Mouse (Mus musculus) embryonic facial prominence, embryonic 12.5 days (tissue): ENCODE data around the gene Srp9. TPM values are rescaled to one million over a fixed set of nuclear protein-coding genes. Genes with fewer than 3 reads are reported as not detected.

Experiments
- ATAC-seq: fragments of 200-750 bp; cut with Nextera tagmentation; 2 replicates; pipeline ENCODE4 v1.8.0; 2017; ENCODE audit not compliant: insufficient number of reproducible peaks, insufficient read depth, low FRiP score, low TSS enrichment
- H3K27ac ChIP-seq: fragments of 300-500 bp; sonication (generic); 2 replicates; pipeline ENCODE4 v1.5.1; 2016; ENCODE audit warnings: mild to moderate bottlenecking
- H3K27me3 ChIP-seq: fragments of 300-500 bp; sonication (generic); 2 replicates; pipeline ENCODE4 v1.6.1; 2016; ENCODE audit warnings: mild to moderate bottlenecking, moderate library complexity
- H3K36me3 ChIP-seq: fragments of 300-500 bp; sonication (generic); 2 replicates; pipeline ENCODE4 v1.6.1; 2016; ENCODE audit warnings: mild to moderate bottlenecking
- H3K4me1 ChIP-seq: fragments of 300-500 bp; sonication (generic); 2 replicates; pipeline ENCODE4 v1.6.1; 2016
- H3K4me2 ChIP-seq: fragments of 300-500 bp; sonication (generic); replicated peaks from 2 replicates; pipeline ENCODE4 v1.6.1; 2016; ENCODE audit warnings: mild to moderate bottlenecking, moderate library complexity
- H3K4me3 ChIP-seq: fragments of 300-500 bp; sonication (generic); 2 replicates; pipeline ENCODE4 v1.5.1; 2016; ENCODE audit warnings: mild to moderate bottlenecking
- H3K9ac ChIP-seq: fragments of 300-500 bp; sonication (generic); 2 replicates; pipeline ENCODE4 v1.6.1; 2016; ENCODE audit warnings: mild to moderate bottlenecking, moderate library complexity
- H3K9me3 ChIP-seq: fragments of 300-500 bp; sonication (generic); 2 replicates; pipeline ENCODE4 v1.6.1; 2016; ENCODE audit warnings: mild to moderate bottlenecking, moderate library complexity
- WGBS: fragments of 180-500 bp; shearing (Covaris S2); methylation state at CpG from one replicate; pipeline ENCODE4 v1.1.7; 2016; 5-methylcytosine and 5-hydroxymethylcytosine counted together
- polyA plus RNA-seq: library from polyadenylated mRNA; unstranded; fragments of >200 nt; fragmentation: Nextera tagmentation; extraction: Ambion mirVana; gene quantifications from 2 replicates; pipeline ENCODE4 v1.2.1, GENCODE M21; 2016

Srp9 gene
- polyA plus RNA-seq, 1 experiment from 2014 or later: 167 TPM

DNA sequence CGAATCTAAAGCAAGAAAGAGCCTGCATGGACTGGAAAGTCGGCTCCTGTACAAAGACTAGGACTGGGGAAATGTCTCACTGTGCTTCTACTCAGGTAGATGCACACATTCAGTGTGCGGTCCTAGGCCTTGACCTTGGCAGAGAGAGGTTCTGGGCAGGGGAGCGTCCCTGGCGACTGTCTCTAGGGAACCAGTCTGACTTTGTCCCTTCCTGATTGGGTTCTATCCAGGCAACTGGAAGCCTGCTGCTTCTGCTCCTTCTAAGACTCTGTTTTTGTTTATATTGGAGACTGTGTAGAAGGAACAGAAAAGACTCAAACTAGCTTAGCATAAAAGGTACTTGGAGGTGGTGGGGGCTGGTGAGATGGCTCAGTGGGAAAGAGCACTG, 32.1 kb upstream of the Srp9 start:
- Histone ChIP-seq H3K9ac (no peak overlapping the region), H3K4me1 (peaks cover 59% of the 10 kb centered on the region)
- WGBS: 68% methylated on average over 5 of the region's 5 CpGs

DNA sequence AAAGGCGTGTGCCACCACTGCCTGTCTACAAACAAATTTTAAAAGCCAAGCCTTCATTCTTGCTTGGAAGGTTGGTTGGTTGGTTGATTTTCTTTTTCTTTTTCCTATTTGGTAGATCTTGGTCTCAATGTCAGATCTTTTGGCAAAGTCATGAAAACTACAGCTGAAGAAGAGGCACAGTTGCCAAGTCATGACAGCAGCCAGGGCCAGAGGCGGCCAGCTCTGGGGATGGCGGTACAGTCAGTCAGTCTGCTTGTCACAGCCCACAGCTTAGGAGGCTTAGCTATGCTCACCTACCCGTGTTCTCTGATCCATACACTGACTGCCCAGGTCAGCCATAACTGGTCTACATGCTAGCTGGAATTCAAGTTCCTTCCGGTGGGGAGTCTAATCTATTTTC, 31.1 kb upstream of the Srp9 start:
- Histone ChIP-seq H3K9ac (no peak overlapping the region), H3K36me3 (no peaks in the 10 kb centered on the region), H3K4me1 (peaks cover 52% of the 10 kb centered on the region), H3K4me3 (no peak overlapping the region), H3K9me3 (no peaks in the 10 kb centered on the region), H3K27ac (no peak overlapping the region), H3K27me3 (no peaks in the 10 kb centered on the region), H3K4me2 (no peak overlapping the region)
- WGBS: 87% methylated on average over 5 of the region's 5 CpGs
- no peak for ATAC-seq

More for the DNA sequence above, 32.1 kb upstream of the Srp9 start:
- no peaks in the 10 kb centered on the region for H3K36me3 ChIP-seq
- ATAC-seq: no peak
- no peak overlapping the region for H3K4me3 ChIP-seq
- no peak overlapping the region for H3K27ac ChIP-seq
- no peaks in the 10 kb centered on the region for H3K27me3 ChIP-seq
- no peaks in the 10 kb centered on the region for H3K9me3 ChIP-seq
- H3K4me2 ChIP-seq: no peak overlapping the region

DNA sequence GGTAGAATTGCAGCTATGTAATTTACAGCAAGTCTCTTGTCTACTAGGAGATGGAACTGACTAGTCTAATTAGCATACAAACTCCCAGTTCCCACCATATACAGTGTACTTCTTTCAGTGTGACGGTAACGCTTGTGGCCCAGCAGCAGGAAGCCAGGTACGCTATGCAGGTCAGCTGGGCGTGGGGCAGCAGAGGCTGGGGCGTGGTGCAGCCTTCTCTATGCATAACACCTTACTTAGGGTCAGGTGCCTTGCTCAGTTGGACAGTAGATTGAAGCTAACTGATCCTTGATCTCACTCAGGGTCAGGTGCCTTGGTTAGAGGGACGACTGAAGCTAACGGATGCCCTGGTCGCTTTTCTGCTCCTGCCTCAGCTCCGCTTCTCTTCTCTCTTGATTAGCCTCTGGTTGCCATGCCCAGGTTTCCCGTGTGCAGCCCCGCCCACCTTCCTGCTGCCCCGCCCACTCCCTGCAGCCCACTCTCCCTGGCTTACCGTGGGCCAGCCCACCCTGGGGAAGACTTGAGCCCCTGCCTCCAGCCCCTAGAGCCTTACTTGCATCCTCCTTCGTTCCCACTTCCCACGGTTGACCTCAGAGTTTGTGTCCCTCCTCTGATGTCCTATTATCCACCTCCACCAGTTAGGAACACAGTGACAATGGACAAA, 29.9 kb upstream of the Srp9 start:
- H3K9ac ChIP-seq: no peak overlapping the region
- 39% methylated on average over 15 of the region's 15 CpGs for WGBS
- peaks cover 48% of the 10 kb centered on the region for H3K4me1 ChIP-seq
- no peaks in the 10 kb centered on the region for H3K27me3 ChIP-seq
- no peak for ATAC-seq
- no peak overlapping the region for H3K4me3 ChIP-seq
- H3K27ac ChIP-seq: no peak overlapping the region
- H3K9me3 ChIP-seq: no peaks in the 10 kb centered on the region
- no peaks in the 10 kb centered on the region for H3K36me3 ChIP-seq
- H3K4me2 ChIP-seq: no peak overlapping the region

DNA sequence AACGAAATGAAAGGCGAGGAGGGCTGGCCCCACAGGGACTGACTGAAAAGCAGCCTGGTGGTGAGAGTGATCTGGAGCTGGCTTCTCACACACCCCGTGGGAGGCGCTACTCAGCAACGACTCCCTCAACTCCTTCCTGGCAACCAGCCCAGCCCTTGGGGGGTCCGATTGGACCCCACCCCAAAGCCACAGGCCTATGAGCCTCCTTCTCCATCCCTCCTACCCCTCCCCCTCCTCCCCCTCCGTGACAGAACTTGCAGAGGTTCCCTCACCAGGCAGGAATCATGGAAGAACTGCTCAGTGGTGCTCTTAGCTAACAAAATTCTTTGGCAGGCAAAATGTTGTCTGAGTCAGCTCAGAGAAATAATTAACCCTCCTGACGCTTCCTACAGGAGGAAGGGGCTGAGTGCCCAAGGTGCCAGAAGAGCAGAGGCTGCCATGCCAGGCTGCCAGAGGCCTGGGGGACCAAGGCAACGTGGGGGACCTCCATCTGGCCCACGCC, 29.2 kb upstream of the Srp9 start:
- Histone ChIP-seq H3K4me2 (no peak overlapping the region), H3K27me3 (no peaks in the 10 kb centered on the region), H3K4me1 (peaks cover 41% of the 10 kb centered on the region), H3K9me3 (no peaks in the 10 kb centered on the region), H3K27ac (0 out of 2 replicates have a peak overlapping the region, but pooled peaks have one; percentile 46), H3K36me3 (no peaks in the 10 kb centered on the region), H3K9ac (no peak overlapping the region), H3K4me3 (no peak overlapping the region)
- WGBS: 19% methylated on average over 10 of the region's 10 CpGs
- no peak for ATAC-seq

DNA sequence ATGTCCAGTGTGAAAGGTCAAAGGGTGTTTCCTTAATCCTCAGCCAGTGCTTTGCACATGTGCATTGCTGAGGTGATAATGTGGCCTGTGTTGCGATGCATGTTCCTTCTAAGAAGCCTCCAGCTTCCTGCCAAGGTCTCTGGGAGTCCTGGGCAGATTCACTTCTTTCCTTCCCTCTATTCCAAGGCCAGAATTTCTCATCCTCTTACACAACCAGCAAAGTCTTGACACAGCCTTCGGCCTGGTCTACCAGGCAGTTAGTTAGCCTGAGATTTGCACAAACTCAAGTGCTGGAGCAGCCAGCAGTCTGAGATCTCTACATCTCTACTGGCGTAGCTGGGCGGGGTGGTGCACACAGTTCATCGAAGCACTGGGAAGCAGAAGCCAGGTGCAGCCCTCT, 27.8 kb upstream of the Srp9 start:
- Histone ChIP-seq H3K4me3 (no peak overlapping the region), H3K9ac (no peak overlapping the region), H3K4me2 (no peak overlapping the region), H3K4me1 (peaks cover 31% of the 10 kb centered on the region), H3K9me3 (no peaks in the 10 kb centered on the region), H3K36me3 (no peaks in the 10 kb centered on the region), H3K27me3 (no peaks in the 10 kb centered on the region), H3K27ac (no peak overlapping the region)
- ATAC-seq: no peak
- 78% methylated on average over 5 of the region's 5 CpGs for WGBS

DNA sequence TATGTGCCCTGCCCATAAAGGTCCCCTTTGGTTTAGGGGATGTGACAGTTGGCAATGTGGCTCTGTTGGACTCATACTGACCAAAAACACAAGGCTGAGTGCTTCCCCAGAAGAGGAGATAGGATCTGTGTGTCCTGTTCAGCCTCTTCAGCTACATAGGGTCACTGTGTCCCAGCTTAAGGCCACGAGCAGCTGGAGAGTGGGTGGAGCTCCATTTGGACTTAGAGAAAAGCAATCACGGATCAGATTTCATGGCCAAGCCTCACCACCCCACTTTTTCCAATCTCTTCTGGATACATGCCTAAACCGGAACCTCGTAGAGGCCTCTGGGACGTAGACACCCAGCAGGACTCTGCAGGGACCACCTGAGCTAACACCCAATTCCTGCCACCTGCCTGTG, 25.5 kb upstream of the Srp9 start:
- no peak overlapping the region for H3K9ac ChIP-seq
- ATAC-seq: no peak
- H3K9me3 ChIP-seq: no peaks in the 10 kb centered on the region
- H3K27me3 ChIP-seq: no peaks in the 10 kb centered on the region
- H3K4me1 ChIP-seq: peaks cover 41% of the 10 kb centered on the region
- no peaks in the 10 kb centered on the region for H3K36me3 ChIP-seq
- no peak overlapping the region for H3K4me3 ChIP-seq
- 38% methylated on average over 5 of the region's 5 CpGs for WGBS
- H3K4me2 ChIP-seq: no peak overlapping the region
- H3K27ac ChIP-seq: no peak overlapping the region

DNA sequence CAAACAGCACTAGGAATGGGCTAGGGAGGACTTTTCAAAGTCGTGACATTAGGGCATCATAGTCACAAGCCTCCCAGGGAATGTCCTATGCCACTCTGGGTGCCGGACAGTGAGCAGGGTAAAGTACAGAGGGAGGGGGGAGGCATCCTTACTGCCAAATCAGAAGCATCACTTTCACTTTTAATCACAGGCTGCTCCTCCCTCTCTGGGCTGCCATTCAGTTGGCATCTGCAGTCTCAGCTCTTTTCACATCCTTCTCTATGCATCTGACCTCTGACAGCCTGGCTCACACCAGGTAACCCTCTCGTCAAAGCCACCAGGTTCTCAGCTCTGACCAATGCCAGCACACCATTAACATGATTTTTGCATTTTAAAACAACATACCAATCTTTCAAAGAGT, 24.1 kb upstream of the Srp9 start:
- no peak overlapping the region for H3K27ac ChIP-seq

DNA sequence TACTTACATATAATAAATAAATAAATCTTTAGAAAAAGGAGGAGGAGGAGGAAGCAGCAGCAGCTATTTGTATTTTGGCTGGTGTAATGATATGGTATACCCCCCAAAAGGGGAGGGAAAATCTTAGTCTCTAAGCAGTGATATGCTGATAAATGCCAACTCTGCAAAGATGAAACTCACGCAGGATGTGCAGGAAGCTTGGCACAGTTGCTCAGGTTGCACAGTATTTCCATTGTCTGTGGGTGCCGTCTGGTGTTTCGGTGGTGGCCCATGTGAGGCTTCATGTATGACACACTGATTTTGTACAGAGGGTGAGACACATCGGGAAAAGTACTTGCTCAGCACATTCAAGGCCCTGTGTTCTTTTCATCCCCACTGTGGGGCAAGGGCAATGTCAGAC, 23.1 kb upstream of the Srp9 start:
- 53% methylated on average over 4 of the region's 4 CpGs for WGBS
- 0 out of 2 replicates have a peak overlapping the region, but pooled peaks have one; percentile 13 for H3K27ac ChIP-seq
- no peaks in the 10 kb centered on the region for H3K9me3 ChIP-seq
- no peaks in the 10 kb centered on the region for H3K27me3 ChIP-seq
- H3K36me3 ChIP-seq: no peaks in the 10 kb centered on the region
- no peak for ATAC-seq
- peaks cover 34% of the 10 kb centered on the region for H3K4me1 ChIP-seq
- H3K9ac ChIP-seq: no peak overlapping the region
- no peak overlapping the region for H3K4me2 ChIP-seq
- H3K4me3 ChIP-seq: no peak overlapping the region

More for the DNA sequence above, 24.1 kb upstream of the Srp9 start:
- peaks cover 36% of the 10 kb centered on the region for H3K4me1 ChIP-seq
- H3K9me3 ChIP-seq: no peaks in the 10 kb centered on the region
- no peak for ATAC-seq
- no peak overlapping the region for H3K4me3 ChIP-seq
- WGBS: 57% methylated on average over 3 of the region's 3 CpGs
- no peaks in the 10 kb centered on the region for H3K36me3 ChIP-seq
- no peaks in the 10 kb centered on the region for H3K27me3 ChIP-seq
- no peak overlapping the region for H3K4me2 ChIP-seq
- no peak overlapping the region for H3K9ac ChIP-seq

DNA sequence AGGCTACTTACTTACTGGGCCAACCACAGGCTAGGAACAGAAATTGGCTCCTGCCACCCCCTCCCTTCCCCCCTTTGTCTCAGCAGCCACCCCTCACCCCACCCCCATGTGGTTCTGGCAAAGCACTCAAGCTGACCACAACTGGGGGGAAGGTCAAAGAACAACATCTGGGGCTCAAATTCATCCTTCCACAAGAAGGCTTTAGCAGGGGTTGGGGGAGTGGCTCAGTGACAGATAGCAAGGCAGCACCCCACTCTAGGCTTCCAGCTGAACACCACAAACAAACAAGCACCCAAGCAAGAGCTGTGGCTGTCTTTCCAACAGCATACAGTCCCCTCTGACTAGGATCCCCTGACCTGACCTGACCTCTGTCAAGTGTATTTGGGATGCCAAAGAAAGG, 21.8 kb upstream of the Srp9 start:
- no peak overlapping the region for H3K9ac ChIP-seq
- H3K4me2 ChIP-seq: no peak overlapping the region
- H3K27me3 ChIP-seq: no peaks in the 10 kb centered on the region
- no peaks in the 10 kb centered on the region for H3K9me3 ChIP-seq
- H3K4me1 ChIP-seq: peaks cover 34% of the 10 kb centered on the region
- no peaks in the 10 kb centered on the region for H3K36me3 ChIP-seq
- H3K27ac ChIP-seq: no peak overlapping the region
- no peak for ATAC-seq
- no peak overlapping the region for H3K4me3 ChIP-seq

DNA sequence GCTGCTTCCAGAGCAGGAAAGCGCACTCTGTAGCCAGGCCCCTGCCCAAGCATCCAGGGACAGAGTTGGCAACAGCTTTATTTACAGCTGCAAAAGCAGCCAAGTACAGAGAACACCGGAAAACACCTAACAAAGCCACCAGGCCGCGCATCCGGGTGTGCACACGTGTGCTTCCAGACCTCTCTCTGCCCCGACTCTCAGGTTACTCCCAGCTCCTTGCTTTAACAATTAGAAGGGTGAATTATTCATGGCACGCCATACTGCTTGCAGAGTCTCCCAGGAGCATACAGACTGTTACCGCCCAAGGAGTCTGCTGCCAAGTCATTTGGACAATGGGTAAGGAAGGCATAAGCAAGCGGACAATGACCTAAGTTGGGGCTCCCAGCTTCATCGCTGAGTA, 21.1 kb upstream of the Srp9 start:
- Histone ChIP-seq H3K27ac (peak overlapping the region; percentile 32; the same call in 1 of the 2 replicates), H3K4me1 (peaks cover 36% of the 10 kb centered on the region), H3K27me3 (no peaks in the 10 kb centered on the region), H3K9ac (no peak overlapping the region), H3K9me3 (no peaks in the 10 kb centered on the region), H3K36me3 (no peaks in the 10 kb centered on the region), H3K4me2 (no peak overlapping the region), H3K4me3 (no peak overlapping the region)
- WGBS: 70% methylated on average over 11 of the region's 11 CpGs
- ATAC-seq: no peak

DNA sequence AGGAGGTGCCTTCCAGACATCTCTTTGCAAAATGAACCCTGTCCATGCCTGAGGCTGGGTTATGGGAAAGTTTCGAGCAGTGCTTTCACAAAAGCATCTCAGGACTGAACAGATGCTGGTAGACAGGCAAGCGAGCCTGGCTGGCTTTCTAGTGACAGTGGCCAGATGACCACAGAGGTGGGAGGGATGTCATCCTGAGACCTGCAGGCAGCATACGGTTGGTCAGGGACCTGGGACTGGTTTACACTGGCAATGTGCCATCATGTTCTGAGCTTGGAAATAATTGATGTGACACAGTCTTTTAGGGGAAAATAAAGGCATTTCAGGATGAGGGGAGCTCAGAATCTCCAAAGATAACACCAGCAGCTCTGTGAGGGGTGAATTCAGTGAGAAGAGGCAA, 19.5 kb upstream of the Srp9 start:
- WGBS: 34% methylated on average over 3 of the region's 3 CpGs
- Histone ChIP-seq H3K9ac (no peak overlapping the region), H3K27ac (no peak overlapping the region), H3K27me3 (no peaks in the 10 kb centered on the region), H3K4me1 (peaks cover 33% of the 10 kb centered on the region), H3K4me3 (no peak overlapping the region), H3K36me3 (no peaks in the 10 kb centered on the region), H3K9me3 (no peaks in the 10 kb centered on the region), H3K4me2 (no peak overlapping the region)
- ATAC-seq: no peak

DNA sequence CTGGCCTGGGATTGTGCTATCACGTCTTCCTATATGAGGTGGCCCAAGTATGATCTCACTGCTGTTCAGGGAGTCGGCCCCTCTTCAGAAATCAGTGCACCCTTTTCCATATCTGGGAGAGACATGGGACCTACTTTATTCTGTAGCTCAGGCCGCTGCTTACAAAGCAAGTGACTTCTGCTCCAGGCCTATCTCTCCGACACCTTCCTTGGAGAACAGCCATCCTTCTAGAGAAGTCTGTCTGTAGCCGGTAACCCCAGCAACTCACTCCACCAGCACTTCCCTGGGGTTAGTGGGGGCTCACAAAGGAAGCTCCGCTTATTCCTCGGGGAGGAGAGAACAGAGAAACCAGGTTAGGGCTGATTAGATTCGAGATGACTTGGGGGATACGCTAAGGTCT, 17.3 kb upstream of the Srp9 start:
- no peaks in the 10 kb centered on the region for H3K9me3 ChIP-seq
- WGBS: 79% methylated on average over 9 of the region's 9 CpGs
- no peaks in the 10 kb centered on the region for H3K36me3 ChIP-seq
- H3K27ac ChIP-seq: no peak overlapping the region
- H3K4me2 ChIP-seq: no peak overlapping the region
- H3K27me3 ChIP-seq: no peaks in the 10 kb centered on the region
- no peak overlapping the region for H3K9ac ChIP-seq
- H3K4me3 ChIP-seq: no peak overlapping the region
- peaks cover 44% of the 10 kb centered on the region for H3K4me1 ChIP-seq
- ATAC-seq: no peak
